Mouse (Mus musculus) hindbrain, embryonic 16.5 days (tissue): ENCODE data around the gene Eno3. TPM values are rescaled to one million over a fixed set of nuclear protein-coding genes. Genes with fewer than 3 reads are reported as not detected.

ENCODE experiments used
- ATAC-seq: fragments of 200-750 bp; cut with Nextera tagmentation; 2 replicates; pipeline ENCODE4 v1.8.0; 2017; ENCODE audit warnings: moderate TSS enrichment, moderate library complexity
- H3K27ac ChIP-seq: fragments of 300-500 bp; sonication (generic); 2 replicates; pipeline ENCODE4 v1.5.1; 2014; ENCODE audit warnings: low read depth, mild to moderate bottlenecking, control low read depth, low read length, moderate library complexity
- H3K27me3 ChIP-seq: fragments of 300-500 bp; sonication (generic); replicated peaks from 2 replicates; pipeline ENCODE4 v1.6.1; 2014; ENCODE audit warnings: low read length; ENCODE audit not compliant: control insufficient read depth, insufficient read depth
- H3K36me3 ChIP-seq: fragments of 300-500 bp; sonication (generic); 2 replicates; pipeline ENCODE4 v1.6.1; 2014; ENCODE audit warnings: mild to moderate bottlenecking, low read length, moderate library complexity, mixed read lengths; ENCODE audit not compliant: control insufficient read depth, insufficient read depth
- H3K4me1 ChIP-seq: fragments of 300-500 bp; sonication (generic); 2 replicates; pipeline ENCODE4 v1.6.1; 2014; ENCODE audit warnings: low read depth, low read length; ENCODE audit not compliant: control insufficient read depth, insufficient read depth
- H3K4me2 ChIP-seq: fragments of 300-500 bp; sonication (generic); 2 replicates; pipeline ENCODE4 v1.6.1; 2014; ENCODE audit warnings: mild to moderate bottlenecking, low read length, control low read depth, moderate library complexity
- H3K4me3 ChIP-seq: fragments of 300-500 bp; sonication (generic); 2 replicates; pipeline ENCODE4 v1.5.1; 2014; ENCODE audit warnings: mild to moderate bottlenecking, low read length, control low read depth, moderate library complexity
- H3K9ac ChIP-seq: fragments of 300-500 bp; sonication (generic); 2 replicates; pipeline ENCODE4 v1.6.1; 2014; ENCODE audit warnings: low read depth, mild to moderate bottlenecking, control low read depth, low read length, moderate library complexity
- H3K9me3 ChIP-seq: fragments of 300-500 bp; sonication (generic); 2 replicates; pipeline ENCODE4 v1.6.1; 2014; ENCODE audit warnings: mild to moderate bottlenecking, low read length, moderate library complexity; ENCODE audit not compliant: control insufficient read depth
- WGBS: fragments of 180-500 bp; shearing (Covaris S2); extraction: QIAGEN DNeasy Blood & Tissue Kit; methylation state at CpG from one replicate; pipeline ENCODE4 v1.1.7; 2014; 5-methylcytosine and 5-hydroxymethylcytosine counted together
- polyA plus RNA-seq: library from polyadenylated mRNA; unstranded; fragments of >200 nt; fragmentation: Nextera tagmentation; extraction: Ambion mirVana; gene quantifications from 2 replicates; pipeline ENCODE4 v1.2.1, GENCODE M21; 2015

Gene Eno3
- polyA plus RNA-seq, 1 experiment from 2014 or later = 6.0 TPM

DNA sequence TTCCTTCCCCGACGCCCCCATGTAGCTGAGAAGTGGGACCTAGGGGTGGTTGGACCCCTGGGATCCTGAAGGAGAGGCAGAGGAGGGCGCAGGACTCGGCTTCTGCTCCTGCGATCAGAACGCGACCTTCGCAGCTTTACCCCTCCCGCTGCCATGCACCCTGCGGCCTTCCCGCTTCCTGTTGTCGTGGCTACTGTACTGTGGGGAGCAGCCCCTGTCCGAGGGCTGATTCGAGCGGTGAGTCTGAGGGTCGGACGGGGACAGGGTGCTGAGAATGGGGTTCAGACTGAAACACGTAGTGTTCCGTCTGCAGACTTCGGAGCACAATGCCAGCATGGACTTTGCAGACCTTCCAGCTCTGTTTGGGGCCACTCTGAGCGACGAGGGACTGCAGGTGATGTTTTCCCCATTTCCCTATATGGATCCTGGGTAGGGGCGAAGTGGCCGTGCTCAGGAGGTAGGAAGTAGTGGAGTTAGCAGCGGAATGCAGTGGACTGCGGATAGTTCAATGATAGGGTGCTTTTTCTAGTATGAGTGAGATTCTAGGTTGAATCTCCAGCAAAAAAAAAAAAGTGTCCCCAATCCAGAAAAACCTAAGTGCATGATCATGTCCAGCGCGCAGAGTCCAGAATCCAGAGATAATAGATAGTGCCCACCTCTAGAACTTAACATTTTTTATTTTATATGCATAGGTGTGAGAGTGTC is 9.1 kb upstream of the Eno3 start:
- ATAC-seq = 0 out of 2 replicates have a peak, but pooled peaks have one; percentile 1
- peaks cover 36% of the 10 kb centered on the region for H3K4me1 ChIP-seq

DNA sequence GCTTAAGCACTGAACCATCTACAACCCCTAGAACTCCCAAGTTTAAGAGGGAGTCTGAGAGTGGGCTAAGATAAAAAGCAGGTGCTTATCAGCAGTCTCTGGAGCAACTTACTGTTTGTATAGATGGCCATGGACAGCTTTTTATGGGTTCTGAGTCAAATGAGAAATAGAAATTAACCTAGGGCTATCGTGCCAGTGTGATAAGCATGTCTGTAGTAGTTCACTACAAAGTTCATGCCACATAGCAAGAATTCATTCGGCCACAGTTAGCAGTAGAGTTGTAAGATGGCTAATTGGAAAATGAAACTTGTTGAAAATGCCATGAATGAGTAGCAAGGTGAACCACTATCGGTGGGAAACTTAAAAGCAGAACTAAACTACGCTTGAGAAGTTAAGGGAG is 8.5 kb upstream of the Eno3 start:
- peaks cover 27% of the 10 kb centered on the region for H3K36me3 ChIP-seq
- WGBS = 83% methylated on average over 4 of the region's 4 CpGs

More for the DNA sequence above, 9.1 kb upstream of the Eno3 start:
- H3K9ac ChIP-seq = peak overlapping the region; percentile 71
- H3K36me3 ChIP-seq = peaks cover 30% of the 10 kb centered on the region
- H3K9me3 ChIP-seq = no peaks in the 10 kb centered on the region
- WGBS = 6% methylated on average over 28 of the region's 28 CpGs
- H3K4me2 ChIP-seq = peak overlapping the region; percentile 94
- H3K27me3 ChIP-seq = no peaks in the 10 kb centered on the region
- peak overlapping the region; percentile 68 for H3K27ac ChIP-seq
- H3K4me3 ChIP-seq = peak overlapping the region; percentile 64

DNA sequence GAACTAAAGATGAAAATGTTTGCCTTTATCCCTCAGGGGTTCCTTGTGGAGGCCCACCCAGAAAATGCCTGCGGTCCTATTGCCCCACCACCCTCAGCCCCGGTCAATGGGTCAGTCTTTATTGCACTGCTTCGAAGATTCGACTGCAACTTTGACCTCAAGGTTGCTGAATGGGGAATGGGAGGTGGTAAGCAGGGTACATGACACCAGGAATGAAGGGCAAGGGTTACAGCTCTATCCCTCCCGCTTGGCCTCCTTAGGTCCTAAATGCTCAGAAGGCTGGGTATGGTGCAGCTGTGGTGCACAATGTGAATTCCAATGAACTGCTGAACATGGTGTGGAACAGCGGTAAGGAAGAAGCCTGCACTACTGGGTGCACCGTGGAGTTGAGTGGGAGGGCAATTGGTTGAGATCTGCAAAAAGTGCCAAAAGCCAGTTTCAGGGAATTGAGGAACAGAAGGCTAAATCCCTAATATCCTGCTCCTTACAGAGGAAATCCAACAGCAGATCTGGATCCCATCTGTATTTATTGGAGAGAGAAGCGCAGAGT is 7.7 kb upstream of the Eno3 start:
- Histone ChIP-seq H3K9me3 (no peaks in the 10 kb centered on the region), H3K4me2 (no peak overlapping the region), H3K9ac (no peak overlapping the region), H3K4me3 (no peak overlapping the region), H3K27ac (no peak overlapping the region), H3K36me3 (peaks cover 26% of the 10 kb centered on the region), H3K4me1 (peaks cover 40% of the 10 kb centered on the region), H3K27me3 (no peaks in the 10 kb centered on the region)
- no peak for ATAC-seq
- 89% methylated on average over 8 of the region's 8 CpGs for WGBS

More for the DNA sequence above, 8.5 kb upstream of the Eno3 start:
- no peaks in the 10 kb centered on the region for H3K9me3 ChIP-seq
- peak overlapping the region; percentile 71 for H3K9ac ChIP-seq
- peaks cover 40% of the 10 kb centered on the region for H3K4me1 ChIP-seq
- H3K4me2 ChIP-seq = peak overlapping the region; percentile 94
- no peaks in the 10 kb centered on the region for H3K27me3 ChIP-seq
- ATAC-seq = no peak
- no peak overlapping the region for H3K27ac ChIP-seq
- H3K4me3 ChIP-seq = peak overlapping the region; percentile 64

DNA sequence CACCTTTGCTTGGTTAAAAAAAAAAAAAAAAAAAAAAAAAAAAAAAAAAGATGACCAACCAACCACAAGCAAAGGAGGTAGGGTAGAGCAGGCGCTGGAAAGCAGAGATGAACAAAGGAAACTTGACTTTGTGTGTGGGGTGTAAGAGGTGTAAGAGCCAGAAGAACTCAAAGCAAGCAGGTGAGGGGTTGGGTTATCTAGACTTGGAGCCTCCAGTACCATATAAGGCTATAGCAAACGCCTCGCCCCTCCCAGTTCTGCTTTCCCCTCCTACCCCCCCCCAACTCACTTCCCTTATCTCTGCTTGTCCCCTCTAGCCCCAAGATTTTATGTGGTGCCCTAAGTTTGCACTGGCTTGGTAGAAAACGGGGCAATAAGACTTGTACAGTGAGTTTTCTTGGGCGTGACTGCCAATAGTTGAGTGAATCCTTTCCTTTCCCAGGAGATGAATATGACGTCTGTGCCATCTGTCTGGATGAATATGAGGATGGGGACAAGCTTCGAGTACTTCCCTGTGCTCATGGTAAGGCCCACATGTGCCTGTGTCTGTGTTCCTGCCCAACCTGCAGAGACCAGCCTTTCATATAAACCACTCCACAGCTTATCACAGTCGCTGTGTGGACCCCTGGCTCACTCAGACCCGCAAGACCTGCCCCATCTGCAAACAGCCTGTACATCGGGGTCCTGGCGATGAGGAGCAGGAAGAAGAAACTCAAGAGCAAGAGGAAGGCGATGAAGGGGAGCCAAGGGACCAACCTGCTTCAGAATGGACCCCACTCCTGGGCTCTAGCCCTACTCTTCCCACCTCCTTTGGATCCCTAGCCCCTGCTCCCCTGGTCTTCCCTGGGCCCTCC is 6.5 kb upstream of the Eno3 start:
- no peaks in the 10 kb centered on the region for H3K9me3 ChIP-seq
- WGBS = 77% methylated on average over 12 of the region's 12 CpGs
- peaks cover 37% of the 10 kb centered on the region for H3K4me1 ChIP-seq
- no peak overlapping the region for H3K4me2 ChIP-seq
- no peaks in the 10 kb centered on the region for H3K27me3 ChIP-seq
- no peak for ATAC-seq
- no peak overlapping the region for H3K4me3 ChIP-seq
- no peak overlapping the region for H3K27ac ChIP-seq
- peaks cover 20% of the 10 kb centered on the region for H3K36me3 ChIP-seq
- H3K9ac ChIP-seq = no peak overlapping the region

DNA sequence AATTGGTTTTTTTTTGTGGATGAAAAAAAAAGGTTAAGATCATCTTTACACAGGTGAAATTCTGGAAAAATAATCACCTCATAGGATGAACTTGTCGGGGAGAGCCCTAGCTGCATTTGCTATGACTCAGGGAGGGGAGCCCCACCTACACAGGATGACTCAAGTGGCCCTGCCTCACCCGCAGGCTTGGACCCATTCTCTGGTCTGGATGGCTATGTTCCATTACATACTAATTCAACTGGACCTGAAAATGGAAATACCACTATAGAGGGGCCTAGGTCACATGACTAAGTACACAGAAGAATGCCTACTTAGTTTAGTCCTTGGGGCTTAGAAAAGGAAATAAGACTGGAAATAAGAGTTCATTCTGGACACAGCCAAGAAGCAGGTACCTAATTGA is 5.6 kb upstream of the Eno3 start:
- peaks cover 37% of the 10 kb centered on the region for H3K4me1 ChIP-seq

DNA sequence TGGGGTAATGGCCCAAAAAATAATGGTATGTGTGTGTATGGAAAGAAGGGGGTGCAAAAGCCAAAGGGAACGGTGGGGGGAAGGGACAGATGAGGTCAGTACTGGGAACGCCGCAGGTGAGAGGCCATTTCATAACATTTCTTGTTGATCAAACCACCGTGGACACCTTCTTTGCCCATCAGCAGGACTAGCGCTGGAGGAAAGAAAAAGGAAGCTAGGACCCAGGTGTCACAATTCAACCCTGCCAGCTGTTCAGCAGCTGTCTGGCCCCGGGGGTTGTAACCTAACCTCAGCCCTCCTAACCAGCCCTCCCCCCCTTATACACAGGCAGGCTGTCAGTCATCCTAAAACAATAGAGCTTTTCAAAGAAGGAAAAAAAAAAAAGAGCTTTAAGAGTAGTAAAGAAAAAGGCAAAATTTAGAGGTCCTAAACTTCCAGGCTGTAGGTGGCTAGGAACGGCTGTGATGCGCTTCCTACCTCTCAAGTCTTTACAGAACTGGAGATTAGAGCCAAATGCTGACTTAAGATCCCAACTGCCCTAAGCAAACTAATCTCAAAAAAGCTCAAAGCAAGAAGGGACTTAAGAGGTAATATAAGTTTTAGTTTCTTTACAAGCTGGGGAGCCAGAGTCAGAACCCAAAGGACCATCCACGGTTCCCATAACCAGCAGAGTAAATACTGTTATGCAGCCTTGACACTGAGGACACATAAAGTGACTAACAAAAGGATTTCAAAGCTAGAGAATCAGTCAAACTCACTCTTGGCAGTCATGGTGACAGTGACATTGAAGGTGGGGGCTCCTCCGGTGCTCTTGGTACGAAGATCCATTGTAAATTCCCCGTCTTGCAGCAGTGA is 4.7 kb upstream of the Eno3 start:
- H3K27me3 ChIP-seq = no peaks in the 10 kb centered on the region
- H3K9ac ChIP-seq = no peak overlapping the region; the same call in 1 of the 2 replicates
- H3K36me3 ChIP-seq = peaks cover 20% of the 10 kb centered on the region
- peak overlapping the region; percentile 64 for H3K4me2 ChIP-seq
- peaks cover 40% of the 10 kb centered on the region for H3K4me1 ChIP-seq
- H3K27ac ChIP-seq = no peak overlapping the region; the same call in 1 of the 2 replicates
- H3K4me3 ChIP-seq = peak overlapping the region; percentile 100
- WGBS = 72% methylated on average over 12 of the region's 12 CpGs
- no peak for ATAC-seq
- H3K9me3 ChIP-seq = no peaks in the 10 kb centered on the region

More for the DNA sequence above, 5.6 kb upstream of the Eno3 start:
- Histone ChIP-seq H3K27me3 (no peaks in the 10 kb centered on the region), H3K4me3 (no peak overlapping the region), H3K36me3 (peaks cover 20% of the 10 kb centered on the region), H3K9ac (no peak overlapping the region), H3K9me3 (no peaks in the 10 kb centered on the region), H3K27ac (no peak overlapping the region), H3K4me2 (no peak overlapping the region)
- WGBS = 85% methylated on average over 2 of the region's 2 CpGs
- ATAC-seq = no peak

DNA sequence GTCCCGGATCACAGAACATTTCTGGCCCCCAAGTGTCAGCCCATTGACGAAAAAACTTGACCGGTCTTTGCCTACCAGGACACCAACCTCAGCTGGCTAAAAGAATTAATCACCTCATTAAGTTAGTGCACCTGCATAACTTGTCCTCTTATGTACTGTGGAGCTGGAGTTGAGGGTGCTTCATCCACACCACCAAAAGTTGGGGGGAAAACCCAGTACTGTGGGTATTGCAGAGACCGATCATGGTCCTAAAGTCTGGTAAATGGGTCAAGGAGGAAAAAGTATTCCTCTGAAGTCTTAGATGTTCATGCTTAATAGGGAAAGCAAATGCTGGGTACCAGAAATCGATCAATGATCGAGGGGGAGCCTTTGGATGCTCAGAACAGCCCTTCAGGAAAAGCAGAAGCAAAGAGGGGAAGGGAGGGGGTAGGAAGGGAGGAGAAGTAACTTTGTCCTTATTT is 4.1 kb upstream of the Eno3 start:
- peak overlapping the region; percentile 98 for H3K27ac ChIP-seq
- H3K4me1 ChIP-seq = peaks cover 37% of the 10 kb centered on the region
- peak overlapping the region; percentile 64 for H3K4me2 ChIP-seq
- H3K36me3 ChIP-seq = peaks cover 20% of the 10 kb centered on the region
- no peaks in the 10 kb centered on the region for H3K9me3 ChIP-seq
- WGBS = 65% methylated on average over 6 of the region's 6 CpGs
- H3K27me3 ChIP-seq = no peaks in the 10 kb centered on the region
- peak overlapping the region; percentile 99 for H3K9ac ChIP-seq
- peak overlapping the region; percentile 100 for H3K4me3 ChIP-seq
- no peak for ATAC-seq

DNA sequence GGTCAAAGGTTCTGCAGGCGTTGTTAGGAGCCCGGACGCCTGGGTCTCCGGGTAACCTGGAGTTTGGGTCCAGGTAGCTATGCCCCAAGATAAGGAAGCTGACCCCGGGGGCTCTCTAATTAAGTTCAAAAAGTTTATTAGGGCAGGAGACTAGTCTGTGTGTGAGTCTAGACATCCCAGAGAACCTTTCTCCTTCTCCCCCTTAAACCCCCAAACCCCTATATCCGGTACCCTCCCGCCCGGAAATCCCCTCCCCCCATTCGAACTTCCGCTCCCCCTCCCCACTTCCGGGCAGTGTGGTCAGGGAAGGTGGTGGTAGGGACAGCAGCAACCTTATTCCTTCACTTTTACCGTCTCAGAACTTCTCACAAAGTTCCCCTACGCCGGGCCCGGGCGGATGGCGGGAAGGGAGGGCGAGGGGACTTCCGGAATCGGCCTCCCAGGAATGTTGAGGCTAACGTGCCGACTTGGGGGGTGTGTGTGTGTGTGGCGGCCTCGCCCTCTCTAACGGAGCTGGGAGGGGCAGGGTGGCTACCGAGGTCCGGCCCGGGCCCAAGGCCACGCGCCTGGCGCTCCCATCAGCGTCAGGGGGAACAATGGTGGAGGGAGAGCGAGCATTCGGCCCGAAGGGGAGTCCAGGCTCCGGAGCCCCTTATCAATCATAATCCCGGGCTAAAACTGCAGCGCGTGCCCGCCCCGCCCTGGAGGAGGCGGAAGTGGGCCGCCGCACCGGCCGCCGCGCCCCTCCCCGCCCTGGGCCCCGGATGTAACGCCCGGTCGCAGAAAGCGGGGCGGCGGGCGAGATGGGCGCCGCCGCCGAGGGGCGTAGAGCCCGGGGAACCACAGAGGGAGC is 3.4 kb upstream of the Eno3 start:
- peaks cover 20% of the 10 kb centered on the region for H3K36me3 ChIP-seq
- peak overlapping the region; percentile 98 for H3K27ac ChIP-seq
- H3K4me2 ChIP-seq = peak overlapping the region; percentile 64
- WGBS = 0% methylated on average over 49 of the region's 63 CpGs
- peak overlapping the region; percentile 99 for H3K9ac ChIP-seq
- H3K4me3 ChIP-seq = peak overlapping the region; percentile 100
- no peaks in the 10 kb centered on the region for H3K27me3 ChIP-seq
- no peaks in the 10 kb centered on the region for H3K9me3 ChIP-seq
- peaks cover 31% of the 10 kb centered on the region for H3K4me1 ChIP-seq
- peak; percentile 70 for ATAC-seq
